Mouse (Mus musculus): Measurements from ENCODE around the gene Kcnj10. TPM values are rescaled to one million over a fixed set of nuclear protein-coding genes. Genes with fewer than 3 reads are reported as not detected.
A peak's percentile ranks its signal among the peaks of the same experiment; 100 is the strongest.

Kcnj10 gene
- polyA plus RNA-seq, 1 experiment from 2014 or later: not detected

GRCm38 (mm10) chr1:172364684-172365083 lies 23.7 kb downstream of the Kcnj10 start:
- H3K4me3 ChIP-seq (ENCODE audit: control insufficient read depth in 1 of 2, insufficient read depth in 1 of 2, low read depth in 1 of 2, low read length in 2 of 2): no peak overlapping the region
- H3K9me3 ChIP-seq (ENCODE audit: control insufficient read depth, low read length): no peaks in the 10 kb centered on the region
- no peak overlapping the region for H3K9ac ChIP-seq (ENCODE audit: low read length)
- H3K4me2 ChIP-seq (ENCODE audit: low read length): no peak overlapping the region; the same call in 1 of the 2 replicates
- no peak overlapping the region for H3K27ac ChIP-seq (replicated peaks in 1 of 2; ENCODE audit: control insufficient read depth in 1 of 2, insufficient read depth in 1 of 2, low read depth in 2 of 2, low read length in 2 of 2)
- no peaks in the 10 kb centered on the region for H3K36me3 ChIP-seq (ENCODE audit: control insufficient read depth, insufficient read depth, low read length)
- 9% methylated on average over 6 of the region's 6 CpGs for WGBS
- peaks cover 15% of the 10 kb centered on the region for H3K27me3 ChIP-seq (ENCODE audit: control insufficient read depth, insufficient read depth, low read length)
- ATAC-seq (ENCODE audit: insufficient number of reproducible peaks, insufficient read depth, low FRiP score, low read depth): no peak
- peaks cover 2 to 5% of the 10 kb centered on the region in 2 experiments; a peak in 3 of 4 replicates for H3K4me1 ChIP-seq (ENCODE audit: control insufficient read depth in 2 of 2, insufficient read depth in 2 of 2, low read length in 2 of 2)

GRCm38 (mm10) chr1:172368768-172369418 lies 27.9 kb downstream of the Kcnj10 start:
- ATAC-seq (ENCODE audit: insufficient number of reproducible peaks, insufficient read depth, low FRiP score, low read depth): no peak
- Histone ChIP-seq H3K9ac (ENCODE audit: low read length) (no peak overlapping the region), H3K36me3 (ENCODE audit: control insufficient read depth, insufficient read depth, low read length) (no peaks in the 10 kb centered on the region), H3K4me1 (ENCODE audit: control insufficient read depth in 2 of 2, insufficient read depth in 2 of 2, low read length in 2 of 2) (peaks cover 2 to 5% of the 10 kb centered on the region in 2 experiments; a peak in 3 of 4 replicates), H3K27ac (replicated peaks in 1 of 2; ENCODE audit: control insufficient read depth in 1 of 2, insufficient read depth in 1 of 2, low read depth in 2 of 2, low read length in 2 of 2) (no peak overlapping the region), H3K27me3 (ENCODE audit: control insufficient read depth, insufficient read depth, low read length) (peaks cover 14% of the 10 kb centered on the region), H3K4me3 (ENCODE audit: control insufficient read depth in 1 of 2, insufficient read depth in 1 of 2, low read depth in 1 of 2, low read length in 2 of 2) (no peak overlapping the region), H3K4me2 (ENCODE audit: low read length) (peak overlapping the region; percentile 50), H3K9me3 (ENCODE audit: control insufficient read depth, low read length) (no peaks in the 10 kb centered on the region)
- WGBS: 16% methylated on average over 23 of the region's 23 CpGs

- peak within 1 kb of the TSS; percentile 92 for H3K9ac ChIP-seq (ENCODE audit: low read length)
- under 1% methylated on average over 39 of the region's 39 CpGs for WGBS
- peak within 1 kb of the TSS; percentile 73 to 96 for H3K4me3 ChIP-seq (ENCODE audit: control insufficient read depth in 1 of 2, insufficient read depth in 1 of 2, low read depth in 1 of 2, low read length in 2 of 2)
- H3K4me2 ChIP-seq (ENCODE audit: low read length): peak within 1 kb of the TSS; percentile 97
- H3K36me3 ChIP-seq (ENCODE audit: control insufficient read depth, insufficient read depth, low read length): peaks cover 18% of the 10 kb centered on the region
- peak; percentile 96 for ATAC-seq (ENCODE audit: insufficient number of reproducible peaks, insufficient read depth, low FRiP score, low read depth)
- H3K4me1 ChIP-seq (ENCODE audit: control insufficient read depth in 2 of 2, insufficient read depth in 2 of 2, low read length in 2 of 2): peaks cover 5 to 16% of the 10 kb centered on the region in 2 experiments
- H3K27me3 ChIP-seq (ENCODE audit: control insufficient read depth, insufficient read depth, low read length): no peaks in the 10 kb centered on the region
- H3K9me3 ChIP-seq (ENCODE audit: control insufficient read depth, low read length): no peaks in the 10 kb centered on the region
- H3K27ac ChIP-seq (replicated peaks in 1 of 2; ENCODE audit: control insufficient read depth in 1 of 2, insufficient read depth in 1 of 2, low read depth in 2 of 2, low read length in 2 of 2): peak within 1 kb of the TSS; percentile 69 to 85
These were observed 35.2 kb downstream of the Kcnj10 start, which contains the start of gene Pigm for GRCm38 (mm10) chr1:172376198-172376667. Gene Pigm, plus strand, starts transcription at chr1:172376546.

- no peaks in the 10 kb centered on the region for H3K27me3 ChIP-seq (ENCODE audit: control insufficient read depth, insufficient read depth, low read length)
These were observed 35.9 kb downstream of the Kcnj10 start for GRCm38 (mm10) chr1:172376758-172377458.

GRCm38 (mm10) chr1:172380066-172380465 lies 39.1 kb downstream of the Kcnj10 start:
- H3K4me2 ChIP-seq (ENCODE audit: low read length): no peak overlapping the region
- H3K4me3 ChIP-seq (ENCODE audit: control insufficient read depth in 1 of 2, insufficient read depth in 1 of 2, low read depth in 1 of 2, low read length in 2 of 2): no peak overlapping the region
- no peak overlapping the region for H3K9ac ChIP-seq (ENCODE audit: low read length)
- WGBS: 71% methylated on average over 10 of the region's 10 CpGs
- peaks cover 5 to 16% of the 10 kb centered on the region in 2 experiments for H3K4me1 ChIP-seq (ENCODE audit: control insufficient read depth in 2 of 2, insufficient read depth in 2 of 2, low read length in 2 of 2)
- H3K36me3 ChIP-seq (ENCODE audit: control insufficient read depth, insufficient read depth, low read length): peaks cover 25% of the 10 kb centered on the region
- no peaks in the 10 kb centered on the region for H3K9me3 ChIP-seq (ENCODE audit: control insufficient read depth, low read length)
- no peaks in the 10 kb centered on the region for H3K27me3 ChIP-seq (ENCODE audit: control insufficient read depth, insufficient read depth, low read length)
- no peak overlapping the region for H3K27ac ChIP-seq (replicated peaks in 1 of 2; ENCODE audit: control insufficient read depth in 1 of 2, insufficient read depth in 1 of 2, low read depth in 2 of 2, low read length in 2 of 2)
- ATAC-seq (ENCODE audit: insufficient number of reproducible peaks, insufficient read depth, low FRiP score, low read depth): no peak

More at GRCm38 (mm10) chr1:172376758-172377458, 35.9 kb downstream of the Kcnj10 start:
- no peak; the same call in 1 of the 2 replicates for ATAC-seq (ENCODE audit: insufficient number of reproducible peaks, insufficient read depth, low FRiP score, low read depth)
- peak overlapping the region; percentile 73 to 96 for H3K4me3 ChIP-seq (ENCODE audit: control insufficient read depth in 1 of 2, insufficient read depth in 1 of 2, low read depth in 1 of 2, low read length in 2 of 2)
- WGBS: 2% methylated on average over 62 of the region's 62 CpGs
- peaks cover 5 to 16% of the 10 kb centered on the region in 2 experiments for H3K4me1 ChIP-seq (ENCODE audit: control insufficient read depth in 2 of 2, insufficient read depth in 2 of 2, low read length in 2 of 2)
- peak overlapping the region; percentile 97 for H3K4me2 ChIP-seq (ENCODE audit: low read length)
- peak overlapping the region in 1 of 2 experiments; percentile 68; a peak in 2 of 4 replicates for H3K27ac ChIP-seq (replicated peaks in 1 of 2; ENCODE audit: control insufficient read depth in 1 of 2, insufficient read depth in 1 of 2, low read depth in 2 of 2, low read length in 2 of 2)
- peak overlapping the region; percentile 92 for H3K9ac ChIP-seq (ENCODE audit: low read length)
- H3K9me3 ChIP-seq (ENCODE audit: control insufficient read depth, low read length): no peaks in the 10 kb centered on the region
- H3K36me3 ChIP-seq (ENCODE audit: control insufficient read depth, insufficient read depth, low read length): peaks cover 21% of the 10 kb centered on the region

GRCm38 (mm10) chr1:172382090-172382489 lies 41.1 kb downstream of the Kcnj10 start:
- Histone ChIP-seq H3K4me3 (ENCODE audit: control insufficient read depth in 1 of 2, insufficient read depth in 1 of 2, low read depth in 1 of 2, low read length in 2 of 2) (no peak overlapping the region), H3K4me1 (ENCODE audit: control insufficient read depth in 2 of 2, insufficient read depth in 2 of 2, low read length in 2 of 2) (peaks cover 4 to 14% of the 10 kb centered on the region in 2 experiments), H3K9me3 (ENCODE audit: control insufficient read depth, low read length) (no peaks in the 10 kb centered on the region), H3K27me3 (ENCODE audit: control insufficient read depth, insufficient read depth, low read length) (no peaks in the 10 kb centered on the region), H3K9ac (ENCODE audit: low read length) (no peak overlapping the region), H3K4me2 (ENCODE audit: low read length) (no peak overlapping the region), H3K36me3 (ENCODE audit: control insufficient read depth, insufficient read depth, low read length) (peaks cover 25% of the 10 kb centered on the region), H3K27ac (replicated peaks in 1 of 2; ENCODE audit: control insufficient read depth in 1 of 2, insufficient read depth in 1 of 2, low read depth in 2 of 2, low read length in 2 of 2) (no peak overlapping the region)
- WGBS: 98% methylated on average over 1 of the region's 1 CpGs
- no peak for ATAC-seq (ENCODE audit: insufficient number of reproducible peaks, insufficient read depth, low FRiP score, low read depth)

- 77% methylated on average over 5 of the region's 5 CpGs for WGBS
- 0 out of 2 replicates have a peak, but pooled peaks cover 4% of the 10 kb centered on the region for H3K36me3 ChIP-seq (ENCODE audit: control insufficient read depth, insufficient read depth, low read length)
- no peak overlapping the region for H3K4me3 ChIP-seq (ENCODE audit: control insufficient read depth in 1 of 2, insufficient read depth in 1 of 2, low read depth in 1 of 2, low read length in 2 of 2)
- H3K9ac ChIP-seq (ENCODE audit: low read length): no peak overlapping the region
- H3K27ac ChIP-seq (replicated peaks in 1 of 2; ENCODE audit: control insufficient read depth in 1 of 2, insufficient read depth in 1 of 2, low read depth in 2 of 2, low read length in 2 of 2): no peak overlapping the region
- peaks cover 0 to 6% of the 10 kb centered on the region in 2 experiments; a peak in 2 of 4 replicates for H3K4me1 ChIP-seq (ENCODE audit: control insufficient read depth in 2 of 2, insufficient read depth in 2 of 2, low read length in 2 of 2)
- no peak for ATAC-seq (ENCODE audit: insufficient number of reproducible peaks, insufficient read depth, low FRiP score, low read depth)
- 0 out of 2 replicates have a peak, but pooled peaks cover 4% of the 10 kb centered on the region for H3K27me3 ChIP-seq (ENCODE audit: control insufficient read depth, insufficient read depth, low read length)
- H3K4me2 ChIP-seq (ENCODE audit: low read length): no peak overlapping the region
- H3K9me3 ChIP-seq (ENCODE audit: control insufficient read depth, low read length): no peaks in the 10 kb centered on the region
These were observed 46.2 kb downstream of the Kcnj10 start for GRCm38 (mm10) chr1:172387246-172387645.
